Mouse (Mus musculus) heart, embryonic 13.5 days (tissue): ENCODE measurements around the gene Ubald2. TPM values are rescaled to one million over a fixed set of nuclear protein-coding genes. Genes with fewer than 3 reads are reported as not detected.
"Not testable (repeated sequence)": the region's sequence is repeated elsewhere in the genome, so short reads cannot be mapped to it uniquely, and the experiment has no call there.

Experiments used
- ATAC-seq: fragments of 200-750 bp; cut with Nextera tagmentation; 2 replicates; pipeline ENCODE4 v1.8.0; 2017; ENCODE audit warnings: moderate TSS enrichment; ENCODE audit not compliant: insufficient number of reproducible peaks, low FRiP score, low TSS enrichment; ENCODE audit errors: extremely low read depth
- H3K27ac ChIP-seq: fragments of 300-500 bp; sonication (generic); replicated peaks from 2 replicates; pipeline ENCODE4 v1.5.1; 2015; ENCODE audit warnings: moderate library complexity, mild to moderate bottlenecking, inconsistent platforms
- H3K27me3 ChIP-seq: fragments of 300-500 bp; sonication (generic); replicated peaks from 2 replicates; pipeline ENCODE4 v1.6.1; 2015; ENCODE audit warnings: mild to moderate bottlenecking, inconsistent platforms
- H3K36me3 ChIP-seq: fragments of 300-500 bp; sonication (generic); 2 replicates; pipeline ENCODE4 v1.6.1; 2015; ENCODE audit warnings: mild to moderate bottlenecking, inconsistent platforms
- H3K4me1 ChIP-seq: fragments of 300-500 bp; sonication (generic); 2 replicates; pipeline ENCODE4 v1.6.1; 2015; ENCODE audit warnings: inconsistent platforms
- H3K4me2 ChIP-seq: fragments of 300-500 bp; sonication (generic); 2 replicates; pipeline ENCODE4 v1.6.1; 2015; ENCODE audit warnings: inconsistent platforms, mild to moderate bottlenecking, moderate library complexity
- H3K4me3 ChIP-seq: fragments of 300-500 bp; sonication (generic); 2 replicates; pipeline ENCODE4 v1.5.1; 2015; ENCODE audit warnings: moderate library complexity, mild to moderate bottlenecking, inconsistent platforms
- H3K9ac ChIP-seq: fragments of 300-500 bp; sonication (generic); 2 replicates; pipeline ENCODE4 v1.6.1; 2015; ENCODE audit warnings: inconsistent platforms, mild to moderate bottlenecking, moderate library complexity
- H3K9me3 ChIP-seq: fragments of 300-500 bp; sonication (generic); 2 replicates; pipeline ENCODE4 v1.6.1; 2016; ENCODE audit warnings: inconsistent platforms
- WGBS: fragments of 180-500 bp; shearing (Covaris S2); methylation state at CpG from one replicate; pipeline ENCODE4 v1.1.7; 2015; ENCODE audit warnings: mixed read lengths; 5-methylcytosine and 5-hydroxymethylcytosine counted together
- polyA plus RNA-seq: library from polyadenylated mRNA; unstranded; fragments of >200 nt; fragmentation: Nextera tagmentation; extraction: Ambion mirVana; gene quantifications from 2 replicates; pipeline ENCODE4 v1.2.1, GENCODE M21; 2015

Gene Ubald2
- polyA plus RNA-seq, 1 experiment from 2014 or later = 32.3 TPM

GRCm38 (mm10) chr11:116446308-116446887 lies 12.5 kb downstream of the Ubald2 start:
- Histone ChIP-seq H3K27me3 (peaks cover 30% of the 10 kb centered on the region), H3K4me1 (peaks cover 9% of the 10 kb centered on the region), H3K36me3 (no peaks in the 10 kb centered on the region), H3K9me3 (peaks cover 10% of the 10 kb centered on the region; the same call in 1 of the 2 replicates), H3K4me3 (no peak overlapping the region), H3K9ac (peak overlapping the region; percentile 56), H3K4me2 (no peak overlapping the region), H3K27ac (no peak overlapping the region)
- ATAC-seq = no peak
- WGBS = 9% methylated on average over 19 of the region's 19 CpGs

- no peak for ATAC-seq
- 53% methylated on average over 5 of the region's 5 CpGs for WGBS
Measured at GRCm38 (mm10) chr11:116447822-116448221, 13.9 kb downstream of the Ubald2 start.

GRCm38 (mm10) chr11:116449341-116449740 lies 15.4 kb downstream of the Ubald2 start:
- H3K4me2 ChIP-seq = no peak overlapping the region
- no peaks in the 10 kb centered on the region for H3K36me3 ChIP-seq
- peaks cover 10% of the 10 kb centered on the region; the same call in 1 of the 2 replicates for H3K9me3 ChIP-seq
- H3K4me1 ChIP-seq = peaks cover 9% of the 10 kb centered on the region
- H3K27me3 ChIP-seq = peaks cover 40% of the 10 kb centered on the region
- WGBS = 90% methylated on average over 3 of the region's 3 CpGs
- H3K4me3 ChIP-seq = no peak overlapping the region
- no peak for ATAC-seq
- no peak overlapping the region for H3K9ac ChIP-seq
- H3K27ac ChIP-seq = no peak overlapping the region

More at GRCm38 (mm10) chr11:116447822-116448221, 13.9 kb downstream of the Ubald2 start:
- Histone ChIP-seq H3K4me3 (no peak overlapping the region), H3K27me3 (peaks cover 30% of the 10 kb centered on the region), H3K4me1 (peaks cover 9% of the 10 kb centered on the region), H3K4me2 (no peak overlapping the region), H3K36me3 (no peaks in the 10 kb centered on the region), H3K9me3 (peaks cover 10% of the 10 kb centered on the region; the same call in 1 of the 2 replicates), H3K9ac (no peak overlapping the region), H3K27ac (no peak overlapping the region)

DNA sequence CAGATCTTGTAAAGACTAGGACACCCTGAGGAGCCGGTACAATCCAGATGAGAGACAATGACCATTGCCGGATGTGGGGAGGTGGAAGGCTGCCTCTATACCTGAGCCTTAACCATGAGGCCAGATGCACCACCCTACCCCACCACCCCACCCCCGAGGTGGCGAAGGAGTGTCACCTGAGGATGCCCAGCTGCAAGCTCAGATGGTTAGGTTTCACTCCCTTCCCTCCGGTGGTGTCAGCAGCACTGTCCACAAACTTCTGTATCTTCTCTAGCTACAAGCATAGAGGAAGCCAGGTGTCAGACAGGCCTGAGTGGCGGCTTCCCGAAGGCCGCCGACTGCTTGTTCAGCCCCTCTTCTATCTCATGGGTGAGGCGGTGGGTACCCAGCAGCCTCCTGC lies 20.0 kb downstream of the Ubald2 start:
- Histone ChIP-seq H3K4me3 (no peak overlapping the region), H3K27me3 (peaks cover 33% of the 10 kb centered on the region), H3K4me2 (no peak overlapping the region), H3K9me3 (peaks cover 10% of the 10 kb centered on the region; the same call in 1 of the 2 replicates), H3K4me1 (no peaks in the 10 kb centered on the region), H3K9ac (no peak overlapping the region), H3K36me3 (no peaks in the 10 kb centered on the region), H3K27ac (no peak overlapping the region)
- no peak for ATAC-seq
- 80% methylated on average over 10 of the region's 10 CpGs for WGBS

GRCm38 (mm10) chr11:116456234-116456633 lies 22.3 kb downstream of the Ubald2 start:
- Histone ChIP-seq H3K27ac (no peak overlapping the region), H3K4me2 (no peak overlapping the region), H3K4me1 (no peaks in the 10 kb centered on the region), H3K4me3 (no peak overlapping the region), H3K27me3 (peaks cover 31% of the 10 kb centered on the region), H3K36me3 (no peaks in the 10 kb centered on the region), H3K9me3 (no peaks in the 10 kb centered on the region), H3K9ac (no peak overlapping the region)
- no peak for ATAC-seq
- WGBS = 75% methylated on average over 8 of the region's 8 CpGs

DNA sequence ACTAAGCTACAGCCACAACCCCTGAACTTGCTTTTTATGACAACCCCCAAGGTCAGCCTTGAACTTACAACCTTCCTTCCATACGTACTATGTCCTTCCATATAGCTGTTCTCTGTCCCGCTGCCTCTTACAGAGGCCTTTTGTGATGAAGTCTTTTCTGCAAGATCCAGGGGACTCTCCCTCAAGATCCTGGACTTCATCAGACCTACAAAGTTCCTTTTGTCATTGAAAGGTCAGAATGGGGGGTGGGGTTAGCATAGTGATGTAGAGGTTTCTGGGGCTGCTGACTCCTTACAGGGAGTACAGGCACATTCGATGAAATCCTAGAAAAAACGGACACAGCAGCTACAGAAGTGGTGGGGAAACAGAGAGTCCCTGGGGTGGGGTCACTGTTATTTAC lies 25.9 kb downstream of the Ubald2 start:
- WGBS = 58% methylated on average over 4 of the region's 4 CpGs
- H3K4me3 ChIP-seq = no peak overlapping the region
- no peaks in the 10 kb centered on the region for H3K9me3 ChIP-seq
- no peak overlapping the region for H3K9ac ChIP-seq
- no peak overlapping the region for H3K4me2 ChIP-seq
- H3K4me1 ChIP-seq = no peaks in the 10 kb centered on the region
- no peak overlapping the region for H3K27ac ChIP-seq
- H3K36me3 ChIP-seq = no peaks in the 10 kb centered on the region
- no peak for ATAC-seq
- peaks cover 19% of the 10 kb centered on the region for H3K27me3 ChIP-seq

DNA sequence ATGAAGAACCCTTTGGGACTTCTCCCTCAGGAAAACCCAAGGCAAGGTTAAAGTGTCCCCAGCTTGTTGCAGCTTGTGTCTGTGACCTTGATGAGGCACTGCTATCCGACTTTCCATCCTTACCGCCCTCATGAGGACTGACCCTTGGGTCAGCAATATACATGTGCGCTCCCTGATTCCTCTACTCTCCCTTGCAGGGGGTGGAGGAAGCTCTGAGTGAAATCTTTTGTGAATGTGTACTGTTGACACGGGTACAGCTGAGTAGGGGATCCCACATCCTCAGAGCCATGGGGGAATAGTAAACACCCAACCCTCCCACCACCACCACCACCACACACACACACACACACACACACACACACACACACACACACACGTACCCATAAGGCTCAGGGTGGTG lies 29.4 kb downstream of the Ubald2 start:
- Histone ChIP-seq H3K4me2 (no peak overlapping the region), H3K36me3 (no peaks in the 10 kb centered on the region), H3K27ac (no peak overlapping the region), H3K9ac (0 out of 2 replicates have a peak overlapping the region, but pooled peaks have one; percentile 21), H3K27me3 (peaks cover 12% of the 10 kb centered on the region; the same call in 1 of the 2 replicates), H3K9me3 (no peaks in the 10 kb centered on the region), H3K4me1 (no peaks in the 10 kb centered on the region), H3K4me3 (no peak overlapping the region)
- no peak for ATAC-seq
- 56% methylated on average over 5 of the region's 5 CpGs for whole genome bisulfite sequencing

DNA sequence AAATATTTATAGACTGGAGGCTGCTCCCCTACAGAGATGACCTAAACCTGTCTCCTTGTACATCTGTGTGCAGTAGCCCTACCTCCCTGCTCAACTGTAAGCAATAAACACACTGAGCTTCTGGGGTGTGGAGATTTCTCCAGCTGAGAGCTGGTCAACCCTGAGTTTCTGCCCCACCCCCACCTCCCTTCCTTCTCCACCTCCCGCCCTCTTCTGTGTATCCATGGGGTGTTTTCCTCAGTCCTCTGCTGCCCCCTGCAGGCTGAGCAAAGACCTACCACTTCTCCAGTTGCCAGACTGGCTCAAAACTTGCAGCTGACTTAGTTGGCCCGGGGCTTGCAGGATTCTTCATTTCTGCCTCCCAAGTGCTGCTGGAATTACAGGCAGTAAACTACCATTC lies 29.9 kb downstream of the Ubald2 start:
- Histone ChIP-seq H3K27ac (no peak overlapping the region), H3K4me1 (no peaks in the 10 kb centered on the region), H3K36me3 (no peaks in the 10 kb centered on the region), H3K9me3 (no peaks in the 10 kb centered on the region), H3K9ac (no peak overlapping the region), H3K27me3 (peaks cover 12% of the 10 kb centered on the region; the same call in 1 of the 2 replicates), H3K4me3 (no peak overlapping the region), H3K4me2 (no peak overlapping the region)
- 4% methylated on average over 2 of the region's 2 CpGs for WGBS
- no peak; the same call in 1 of the 2 replicates for ATAC-seq

DNA sequence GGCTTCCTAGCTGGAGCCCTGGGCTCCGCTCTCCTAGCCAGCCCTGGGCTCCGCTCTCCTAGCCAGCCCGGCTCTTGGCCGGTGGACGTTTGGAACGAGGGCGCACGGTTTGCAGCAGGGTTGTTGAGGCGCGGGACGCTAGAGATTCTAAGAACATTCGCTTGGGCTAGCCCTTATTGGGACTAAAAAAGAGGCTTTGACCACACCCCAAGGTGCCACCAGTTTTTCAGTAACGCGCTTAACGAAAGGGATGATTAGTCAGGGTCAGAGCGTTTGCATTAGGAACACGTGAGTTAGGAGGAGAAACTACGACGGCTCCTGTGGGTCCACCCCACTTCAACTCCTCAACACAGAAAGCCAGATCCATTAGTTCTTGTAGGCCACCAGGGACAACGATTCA lies 32.2 kb downstream of the Ubald2 start, which contains the start of gene Qrich2:
TSS of gene Qrich2 (minus strand) at position 101 of the 400 bp plus-strand sequence.
- Histone ChIP-seq H3K27me3 (peaks cover 12% of the 10 kb centered on the region; the same call in 1 of the 2 replicates), H3K4me3 (no peak within 1 kb of the TSS), H3K9me3 (no peaks in the 10 kb centered on the region), H3K4me1 (peaks cover 8% of the 10 kb centered on the region), H3K9ac (no peak within 1 kb of the TSS), H3K4me2 (no peak within 1 kb of the TSS), H3K36me3 (peaks cover 22% of the 10 kb centered on the region), H3K27ac (no peak within 1 kb of the TSS)
- no peak for ATAC-seq
- WGBS = 49% methylated on average over 20 of the region's 20 CpGs

DNA sequence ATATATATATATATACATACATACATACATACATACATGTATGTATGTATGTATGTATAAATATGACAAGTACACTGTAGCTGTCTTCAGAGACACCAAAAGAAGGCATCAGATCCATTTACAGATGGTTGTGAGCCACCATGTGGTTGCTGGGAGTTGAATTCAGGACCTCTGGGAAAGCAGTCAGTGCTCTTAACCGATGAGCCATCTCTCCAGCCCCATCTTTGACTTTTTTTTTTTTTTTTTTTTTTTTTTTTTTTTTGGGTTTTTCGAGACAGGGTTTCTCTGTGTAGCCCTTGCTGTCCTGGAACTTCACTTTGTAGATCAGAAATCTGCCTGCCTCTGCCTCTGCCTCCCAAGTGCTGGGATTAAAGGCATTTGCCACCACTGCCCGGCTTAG lies 34.4 kb downstream of the Ubald2 start:
- H3K9ac ChIP-seq, H3K4me2 ChIP-seq, H3K4me1 ChIP-seq, H3K4me3 ChIP-seq, H3K9me3 ChIP-seq, ATAC-seq, H3K27ac ChIP-seq: not testable (repeated sequence)
- H3K36me3 ChIP-seq = peaks cover 44% of the 10 kb centered on the region
- WGBS = 75% methylated on average over 3 of the region's 3 CpGs
- H3K27me3 ChIP-seq = peaks cover 12% of the 10 kb centered on the region; the same call in 1 of the 2 replicates

DNA sequence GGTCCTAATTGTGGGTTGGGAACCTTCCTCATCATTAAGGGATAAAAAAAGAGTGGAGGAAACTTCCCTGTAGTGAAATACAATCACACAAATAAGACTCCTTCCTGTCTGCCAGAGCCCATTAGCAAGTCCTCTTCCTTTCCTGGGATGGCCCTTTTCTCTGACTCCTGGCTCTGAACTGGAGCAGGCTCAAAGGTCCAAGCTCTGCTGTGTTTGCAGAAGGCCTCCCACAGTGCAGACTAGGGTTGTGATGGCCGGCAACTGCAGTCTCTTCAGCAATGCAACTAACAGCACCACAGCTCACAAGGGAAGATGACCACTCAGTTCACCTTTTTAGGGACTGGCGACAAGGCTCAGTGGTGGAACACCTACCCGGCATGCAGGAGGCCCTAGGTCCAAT lies 36.4 kb downstream of the Ubald2 start:
- Histone ChIP-seq H3K27ac (peak overlapping the region; percentile 81), H3K9ac (peak overlapping the region; percentile 44; the same call in 1 of the 2 replicates), H3K36me3 (peaks cover 63% of the 10 kb centered on the region), H3K4me3 (no peak overlapping the region), H3K9me3 (no peaks in the 10 kb centered on the region), H3K27me3 (peaks cover 9% of the 10 kb centered on the region; the same call in 1 of the 2 replicates), H3K4me1 (peaks cover 10% of the 10 kb centered on the region), H3K4me2 (no peak overlapping the region)
- no peak for ATAC-seq
- 83% methylated on average over 3 of the region's 3 CpGs for WGBS

DNA sequence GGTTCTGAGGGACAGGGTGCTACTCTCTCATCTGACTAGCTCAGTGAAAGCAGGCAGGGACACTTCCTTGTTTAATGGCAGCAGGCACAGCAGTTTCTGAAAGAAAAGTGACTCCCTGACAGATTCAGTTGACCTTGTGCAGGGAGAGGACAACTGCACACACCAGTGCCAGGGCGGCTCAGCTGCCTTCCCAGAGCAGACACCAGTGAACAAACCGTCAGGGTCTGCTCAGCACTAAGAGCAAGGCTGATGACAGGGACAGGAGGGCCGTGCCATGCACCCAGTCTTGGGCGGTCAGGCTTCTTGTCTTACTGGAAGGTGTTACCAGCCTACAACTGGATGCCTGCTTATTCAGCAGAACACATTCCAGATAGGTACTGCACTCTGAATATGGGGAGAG lies 37.0 kb downstream of the Ubald2 start:
- peaks cover 10% of the 10 kb centered on the region for H3K4me1 ChIP-seq
- ATAC-seq = no peak
- H3K4me2 ChIP-seq = no peak overlapping the region
- peak overlapping the region; percentile 44; the same call in 1 of the 2 replicates for H3K9ac ChIP-seq
- WGBS = 46% methylated on average over 4 of the region's 4 CpGs
- H3K27me3 ChIP-seq = 0 out of 2 replicates have a peak, but pooled peaks cover 3% of the 10 kb centered on the region
- no peaks in the 10 kb centered on the region for H3K9me3 ChIP-seq
- peak overlapping the region; percentile 81 for H3K27ac ChIP-seq
- no peak overlapping the region for H3K4me3 ChIP-seq
- H3K36me3 ChIP-seq = peaks cover 70% of the 10 kb centered on the region
